Mouse (Mus musculus) layer of hippocampus, adult 9-11 months (tissue): ENCODE data around the gene Apoc4.
A peak's percentile ranks its signal among the peaks of the same experiment; 100 is the strongest.

Experiments
- DNase-seq: peaks from one replicate; pipeline ENCODE4 v3.0.0; 2022

Gene Apoc4

DNA sequence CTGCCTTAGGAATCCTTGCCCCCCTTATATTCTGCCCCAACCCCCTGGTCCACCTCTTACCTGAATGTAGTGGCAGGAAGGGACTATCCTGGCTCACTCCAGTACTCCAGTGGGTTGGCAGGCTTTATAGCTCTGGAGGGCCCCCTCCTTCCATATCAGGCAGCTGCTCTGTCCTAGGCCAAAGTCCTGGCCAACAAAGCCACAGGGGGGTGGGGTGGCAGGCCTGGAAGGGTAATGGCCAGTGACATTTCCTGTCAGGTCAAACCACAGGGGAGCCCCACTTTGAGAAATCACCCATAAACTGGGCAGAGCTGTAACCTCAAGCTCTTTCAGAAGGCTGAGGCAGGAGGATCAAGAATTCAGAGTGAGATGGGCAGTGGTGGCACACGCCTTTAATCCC is 4.6 kb downstream of the Apoc4 start:
- DNase-seq = no peak

GRCm38 (mm10) chr7:19675824-19676223 is 5.5 kb downstream of the Apoc4 start:
- no peak for DNase-seq

- no peak for DNase-seq
Observed at GRCm38 (mm10) chr7:19673083-19673699, 8.1 kb downstream of the Apoc4 start.

GRCm38 (mm10) chr7:19671511-19671910 is 9.8 kb downstream of the Apoc4 start:
- no peak for DNase-seq

DNA sequence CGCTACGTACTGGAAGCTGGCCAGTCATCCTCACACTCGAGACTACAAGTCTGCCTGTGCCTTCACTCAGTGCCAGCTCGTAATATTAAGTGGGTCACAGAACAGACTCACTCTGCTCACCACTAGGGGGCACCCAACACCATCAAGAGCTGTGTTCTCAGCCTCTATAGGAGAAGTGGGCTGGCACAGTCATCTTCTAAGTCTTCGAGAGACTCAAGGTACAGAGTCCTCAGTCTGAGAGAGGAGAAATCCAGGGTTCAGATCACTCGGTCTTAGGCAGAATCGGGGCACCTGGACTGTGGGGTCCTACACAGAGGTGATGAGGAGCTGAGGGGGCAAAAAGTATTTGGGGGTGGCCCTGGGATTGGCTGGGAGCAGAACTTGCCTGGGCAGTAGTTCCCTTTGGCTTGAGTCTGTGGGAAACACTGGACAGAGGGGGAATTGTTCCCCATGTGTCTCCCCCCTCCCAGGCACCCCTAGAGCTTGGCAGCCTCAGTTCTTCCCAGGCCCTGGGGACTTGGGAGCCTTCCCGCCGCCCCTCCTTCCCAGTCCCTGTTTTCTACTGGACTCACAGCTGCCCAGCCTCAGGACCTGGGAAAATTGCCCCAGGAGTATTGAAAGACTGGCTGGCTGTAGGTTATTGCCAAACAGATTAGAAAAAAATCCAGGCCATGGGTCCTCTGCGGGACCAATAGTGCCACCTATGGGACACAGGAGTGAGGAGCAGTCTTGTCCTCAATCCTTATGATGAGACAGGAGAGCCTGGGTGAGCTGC is 12.1 kb downstream of the Apoc4 start:
- DNase-seq = peak; percentile 95

- DNase-seq = no peak
Observed at GRCm38 (mm10) chr7:19667434-19667833, 13.8 kb downstream of the Apoc4 start.

- DNase-seq = no peak
Observed at GRCm38 (mm10) chr7:19666750-19667149, 14.5 kb downstream of the Apoc4 start.

- peak; percentile 97 for DNase-seq
Observed at GRCm38 (mm10) chr7:19664955-19665841, 16.1 kb downstream of the Apoc4 start, which contains the start of gene Clptm1. Clptm1 (minus strand) TSS chr7:19665033.

GRCm38 (mm10) chr7:19664455-19664954 is 16.8 kb downstream of the Apoc4 start:
- DNase-seq = no peak

GRCm38 (mm10) chr7:19663940-19664339 is 17.3 kb downstream of the Apoc4 start:
- DNase-seq = no peak

- DNase-seq = no peak
Observed at GRCm38 (mm10) chr7:19652614-19653013, 28.7 kb downstream of the Apoc4 start.

GRCm38 (mm10) chr7:19651063-19651786 is 30.1 kb downstream of the Apoc4 start:
- no peak for DNase-seq

DNA sequence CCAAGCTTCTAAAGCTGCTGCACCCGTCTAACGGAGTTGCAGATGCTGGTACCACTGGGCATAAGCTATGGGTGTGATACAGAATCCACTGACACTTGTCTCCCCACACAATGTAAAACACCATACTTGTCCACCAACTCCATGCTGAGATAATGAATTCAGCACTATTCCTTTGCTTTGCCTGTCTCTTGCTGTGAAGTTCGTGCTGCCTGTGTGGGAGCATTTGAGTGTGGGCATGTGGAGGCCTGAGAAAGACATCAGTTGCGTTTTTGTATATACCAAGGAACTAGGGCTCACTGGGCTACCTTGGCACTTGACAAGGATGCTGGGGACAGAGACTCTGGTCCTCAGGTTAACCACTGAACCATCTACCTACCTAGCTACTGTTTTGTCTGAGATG is 40.1 kb downstream of the Apoc4 start:
- no peak for DNase-seq

DNA sequence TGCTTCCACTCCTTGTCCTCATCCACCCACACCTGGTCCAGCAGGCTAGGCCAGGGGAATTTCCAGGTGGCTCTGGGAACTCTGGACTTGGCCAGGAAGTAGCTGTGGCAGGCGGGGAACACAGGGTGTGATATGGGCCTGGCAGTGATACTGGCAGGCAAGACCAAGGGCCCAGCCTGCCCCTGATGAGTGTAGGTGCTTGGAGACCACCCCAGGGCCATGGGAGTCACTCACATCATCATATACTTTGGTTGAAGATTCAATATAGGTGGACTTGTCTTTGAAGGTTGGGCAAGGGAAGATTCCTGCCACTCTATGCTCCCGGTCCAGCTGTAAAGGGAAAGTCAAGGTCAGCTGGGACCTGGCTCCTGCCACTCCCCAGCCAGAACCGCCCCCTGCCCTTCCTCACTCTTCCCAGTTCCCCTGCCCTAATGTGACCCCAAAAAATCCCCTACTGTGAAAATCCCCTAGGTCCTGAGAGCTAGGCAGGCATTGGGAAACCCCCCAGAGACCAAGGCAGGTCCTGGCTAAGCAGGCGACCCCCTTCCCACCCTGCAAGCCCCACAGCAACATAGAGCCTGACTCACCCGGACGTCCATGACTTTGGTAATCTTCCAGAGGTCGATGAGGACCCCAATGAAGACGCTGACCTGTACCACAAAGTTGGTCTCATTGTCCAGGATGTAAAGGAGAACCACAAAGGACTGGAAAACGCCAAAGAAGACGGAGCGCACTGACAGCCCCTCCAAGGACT is 46.0 kb downstream of the Apoc4 start:
- DNase-seq = no peak

- DNase-seq = no peak
Observed at GRCm38 (mm10) chr7:19634591-19634990, 46.7 kb downstream of the Apoc4 start.

DNA sequence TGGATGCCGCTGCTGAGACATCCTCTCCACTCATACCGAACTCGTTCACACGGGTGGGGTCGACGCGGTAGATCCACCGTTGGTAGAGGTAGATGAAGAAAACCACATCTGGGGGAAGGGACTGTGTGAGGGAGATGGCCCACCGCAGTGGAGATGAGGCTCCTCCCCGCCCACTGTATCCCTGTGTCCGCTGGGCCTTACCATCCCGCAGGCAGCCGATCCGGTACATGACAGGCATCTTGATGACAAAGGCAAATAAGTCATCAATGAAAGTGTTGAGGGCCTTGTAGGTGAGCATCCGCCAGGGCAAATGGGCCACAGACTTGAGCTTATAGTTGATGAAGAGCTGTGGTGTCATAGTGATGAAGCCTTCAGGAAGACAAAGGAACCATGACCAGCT is 47.4 kb downstream of the Apoc4 start:
- no peak for DNase-seq

GRCm38 (mm10) chr7:19633197-19633596 is 48.1 kb downstream of the Apoc4 start:
- no peak for DNase-seq

DNA sequence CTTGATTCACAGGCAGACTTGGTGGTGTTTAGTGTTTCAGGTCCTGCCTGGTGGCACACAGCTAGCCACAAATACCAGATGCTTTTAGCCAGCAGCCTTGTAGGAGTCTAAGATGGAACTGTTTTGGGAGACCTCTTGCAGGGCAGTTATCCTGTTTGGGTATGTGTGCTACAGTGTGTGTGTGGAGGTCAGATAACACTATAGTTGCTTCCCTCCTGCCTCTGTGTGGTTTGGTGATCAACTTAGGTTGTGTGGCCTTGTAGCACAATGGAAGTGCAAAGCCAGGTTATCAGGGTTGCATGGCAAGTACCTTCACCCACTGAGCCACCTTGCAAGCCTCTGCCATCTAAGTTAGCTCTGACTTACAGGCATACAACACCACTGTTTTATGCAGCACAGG is 48.6 kb downstream of the Apoc4 start:
- DNase-seq = no peak

GRCm38 (mm10) chr7:19632275-19632674 is 49.0 kb downstream of the Apoc4 start:
- DNase-seq = no peak

GRCm38 (mm10) chr7:19629361-19629734 is 51.9 kb downstream of the Apoc4 start, which contains the start of gene Relb:
Relb (minus strand) TSS chr7:19629438.
- DNase-seq = peak; percentile 90

DNA sequence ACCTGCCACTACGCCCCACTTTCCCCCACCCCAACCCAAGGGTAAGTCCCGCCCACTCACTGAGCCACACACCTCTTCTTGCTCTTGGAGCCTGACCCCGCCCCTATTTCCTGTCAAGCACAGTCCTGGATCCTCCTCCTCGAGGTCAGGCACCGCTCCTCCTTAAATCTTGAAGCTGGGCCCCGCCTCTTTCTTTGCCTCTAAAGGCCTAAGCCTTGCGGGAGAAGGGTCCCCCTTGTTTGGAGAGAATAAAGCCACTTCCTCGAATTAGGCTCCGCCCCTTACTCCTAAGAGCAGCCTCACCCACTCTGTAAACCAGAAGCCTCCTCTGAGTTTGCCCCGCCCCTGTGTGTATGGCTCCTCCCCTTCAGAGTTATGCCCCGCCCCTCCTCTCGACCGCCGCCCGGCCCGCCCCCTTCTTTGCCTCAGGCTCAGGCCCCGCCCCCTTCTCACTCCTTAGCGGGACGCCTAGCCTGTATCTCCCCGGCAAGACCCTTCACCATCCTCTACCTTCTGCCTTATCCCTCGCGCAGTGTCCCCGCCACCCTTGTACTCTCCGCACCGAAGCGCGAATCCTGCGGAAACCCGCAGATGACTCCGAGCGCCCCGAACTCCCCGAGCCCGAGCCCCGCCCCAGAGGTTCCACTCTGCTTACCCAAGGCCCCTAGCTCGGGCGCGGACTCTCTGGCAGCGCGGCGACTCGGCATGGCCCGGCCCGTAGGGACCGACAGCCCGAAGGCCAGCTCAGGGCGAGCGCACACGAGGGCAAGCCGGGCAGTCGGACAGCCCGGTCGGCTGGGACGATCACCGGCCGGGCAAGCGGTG is 52.5 kb downstream of the Apoc4 start:
- DNase-seq = peak; percentile 97
